Mouse (Mus musculus) left cerebral cortex, adult 11 months (tissue): Measurements from ENCODE around the gene Pgbd5.
"Not testable (repeated sequence)": the region's sequence is repeated elsewhere in the genome, so short reads cannot be mapped to it uniquely, and the experiment has no call there.

ENCODE experiments used
- DNase-seq: peaks from one replicate; pipeline ENCODE4 v3.0.0; 2022; ENCODE audit warnings: low spot score

The Pgbd5 gene

GRCm38 (mm10) chr8:124430881-124431280 is 8.6 kb downstream of the Pgbd5 start:
- no peak for DNase-seq

- DNase-seq = no peak
Observed at GRCm38 (mm10) chr8:124429417-124429816, 10.0 kb downstream of the Pgbd5 start.

GRCm38 (mm10) chr8:124428721-124429120 is 10.7 kb downstream of the Pgbd5 start:
- DNase-seq = not testable (repeated sequence)

DNA sequence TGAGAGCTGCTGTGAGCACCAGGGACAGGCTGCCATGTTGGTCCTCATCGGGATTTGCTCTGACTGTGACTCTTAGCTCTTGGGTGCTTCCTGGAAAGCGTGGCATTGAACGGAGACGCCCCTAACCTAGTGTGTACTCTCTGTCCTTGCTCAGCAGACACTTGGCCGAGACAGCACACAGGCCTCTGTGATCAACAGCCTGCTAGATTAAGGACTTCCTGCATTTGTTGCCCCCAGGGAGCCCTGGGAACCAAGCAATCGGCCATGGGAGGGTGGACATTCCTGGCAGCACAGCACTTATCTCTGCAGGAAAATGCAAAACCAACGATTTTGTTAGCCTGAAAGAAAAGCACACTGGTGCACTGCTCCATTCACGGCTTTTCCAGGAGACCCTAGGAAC is 18.0 kb downstream of the Pgbd5 start:
- DNase-seq = no peak

DNA sequence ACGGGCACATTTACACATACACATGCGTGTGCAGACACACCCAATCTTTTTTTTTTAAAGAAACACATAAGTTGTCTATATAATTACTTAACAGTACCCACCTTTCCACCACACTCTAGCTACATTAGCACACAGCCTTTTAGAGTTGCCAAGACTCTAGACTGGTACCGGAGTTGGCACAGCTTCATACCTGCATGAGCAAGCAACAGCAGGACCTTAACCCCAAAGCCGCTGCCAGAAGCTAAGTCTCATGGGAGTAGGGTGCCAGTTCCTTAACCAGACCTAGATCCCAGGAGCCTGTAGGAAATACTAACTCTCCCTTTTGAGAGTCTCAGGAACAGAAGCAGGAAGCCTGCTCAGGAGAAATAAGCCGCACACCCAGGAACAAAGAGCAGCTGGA is 20.5 kb downstream of the Pgbd5 start:
- no peak for DNase-seq

- DNase-seq = no peak
Observed at GRCm38 (mm10) chr8:124418185-124418584, 21.3 kb downstream of the Pgbd5 start.

DNA sequence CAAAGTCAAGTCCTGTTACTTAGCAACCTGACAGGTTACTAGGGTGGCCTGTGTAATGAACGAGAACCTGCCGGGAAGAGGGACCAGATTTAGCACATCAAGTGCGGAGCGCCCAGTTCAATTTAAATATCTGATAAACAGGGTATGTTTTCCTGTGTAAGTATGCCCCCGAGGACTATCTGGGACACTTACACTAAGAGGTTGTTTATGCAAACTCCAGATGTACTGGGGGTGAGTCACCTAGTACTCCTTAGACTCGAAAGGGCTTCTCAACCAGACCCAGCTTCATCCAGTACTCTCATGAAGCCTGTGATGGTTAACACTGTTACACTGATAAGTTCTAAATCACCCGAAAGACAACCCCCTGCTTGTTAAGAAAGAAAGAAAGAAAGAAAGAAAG is 22.8 kb downstream of the Pgbd5 start:
- DNase-seq = no peak

GRCm38 (mm10) chr8:124415789-124416188 is 23.7 kb downstream of the Pgbd5 start:
- DNase-seq = no peak

DNA sequence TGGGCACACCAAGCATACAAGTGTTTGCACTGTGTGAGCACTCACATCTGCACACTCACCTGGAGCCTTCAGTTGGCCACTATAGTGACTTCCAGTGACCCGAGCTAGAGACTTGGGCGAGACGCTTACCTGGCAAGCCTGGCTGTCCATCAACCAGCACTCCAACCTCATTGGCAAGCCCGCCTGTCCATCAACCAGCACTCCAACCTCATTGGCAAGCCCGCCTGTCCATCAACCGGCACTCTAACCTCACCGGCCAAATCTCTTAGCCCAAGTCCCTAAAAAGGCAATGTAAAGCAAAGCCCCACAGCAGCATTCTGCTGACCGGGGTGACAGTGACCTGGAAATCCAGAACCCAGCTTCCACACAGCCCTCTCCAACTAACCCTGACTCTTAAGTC is 24.5 kb downstream of the Pgbd5 start:
- DNase-seq = no peak

DNA sequence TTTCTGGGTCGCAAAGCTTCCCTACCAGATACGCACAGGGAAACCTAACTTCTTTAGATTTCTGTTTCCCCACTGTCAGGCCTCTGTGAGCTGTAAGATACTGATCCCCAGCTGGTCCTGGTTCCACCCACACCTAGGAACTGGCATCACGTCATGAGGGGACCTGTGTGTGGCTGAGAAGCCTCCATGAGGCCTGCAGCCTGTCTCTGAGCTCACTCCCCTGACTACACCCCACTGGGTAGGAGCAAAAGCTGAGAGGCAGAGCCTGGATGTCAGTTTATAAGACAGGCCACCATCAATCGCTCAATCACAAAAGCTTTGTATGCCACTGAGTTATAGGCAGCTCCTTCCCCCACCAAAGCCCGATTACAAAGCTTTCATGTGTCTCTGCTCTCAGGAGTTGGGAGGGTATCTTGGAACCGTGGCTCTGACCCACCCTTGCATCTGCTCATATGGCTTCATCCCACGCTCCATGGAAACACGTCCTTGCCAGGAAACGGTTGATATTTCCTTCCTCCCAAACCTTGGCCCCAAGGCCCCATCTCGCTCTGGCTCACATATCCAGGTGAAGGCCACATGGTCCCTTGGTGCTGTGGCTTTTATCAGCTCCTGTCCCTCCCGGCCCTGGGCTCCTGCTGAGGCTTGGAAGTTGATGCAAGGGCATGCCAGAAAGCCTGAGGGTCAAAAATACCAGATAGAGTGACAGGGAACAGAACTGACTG is 26.1 kb downstream of the Pgbd5 start:
- DNase-seq = no peak

DNA sequence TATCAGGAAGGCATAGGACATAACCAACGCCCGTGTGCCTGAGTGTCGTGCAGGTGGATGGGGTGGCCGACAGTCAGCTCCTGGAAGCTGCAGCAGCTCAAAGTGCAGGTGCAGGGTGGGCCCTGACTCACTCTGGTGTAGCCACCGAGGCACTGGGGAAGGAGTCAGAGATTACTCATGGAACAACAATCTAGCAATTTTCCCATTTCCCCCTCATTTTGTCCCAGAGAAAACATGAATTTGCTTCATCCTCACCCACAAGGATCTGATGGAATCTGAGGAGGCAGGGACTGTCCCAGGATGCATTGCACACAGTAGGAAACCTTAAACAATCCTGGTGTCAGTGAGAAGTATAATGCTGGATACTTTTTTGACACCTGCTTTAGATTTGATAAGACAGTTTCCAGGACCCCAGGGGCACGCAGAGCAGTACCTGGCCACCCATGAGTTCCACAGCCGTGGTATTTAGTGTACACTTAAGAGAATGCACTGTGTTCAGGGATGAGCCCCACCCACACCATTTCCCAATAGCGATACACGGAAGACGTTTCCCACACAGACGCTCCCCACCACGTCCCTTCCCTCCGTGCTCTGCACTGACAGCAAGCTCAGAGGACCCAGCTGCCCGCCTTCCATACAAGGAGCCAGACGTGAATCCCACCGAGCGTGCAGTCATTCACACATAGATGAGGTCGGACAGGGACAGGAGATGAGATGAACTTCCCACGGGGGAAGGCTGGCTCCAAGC is 26.8 kb downstream of the Pgbd5 start:
- DNase-seq = no peak

GRCm38 (mm10) chr8:124404471-124405260 is 34.8 kb downstream of the Pgbd5 start:
- no peak for DNase-seq

GRCm38 (mm10) chr8:124403876-124404275 is 35.6 kb downstream of the Pgbd5 start:
- no peak for DNase-seq

- peak; percentile 73 for DNase-seq
Observed at GRCm38 (mm10) chr8:124399403-124399861, 40.0 kb downstream of the Pgbd5 start.

DNA sequence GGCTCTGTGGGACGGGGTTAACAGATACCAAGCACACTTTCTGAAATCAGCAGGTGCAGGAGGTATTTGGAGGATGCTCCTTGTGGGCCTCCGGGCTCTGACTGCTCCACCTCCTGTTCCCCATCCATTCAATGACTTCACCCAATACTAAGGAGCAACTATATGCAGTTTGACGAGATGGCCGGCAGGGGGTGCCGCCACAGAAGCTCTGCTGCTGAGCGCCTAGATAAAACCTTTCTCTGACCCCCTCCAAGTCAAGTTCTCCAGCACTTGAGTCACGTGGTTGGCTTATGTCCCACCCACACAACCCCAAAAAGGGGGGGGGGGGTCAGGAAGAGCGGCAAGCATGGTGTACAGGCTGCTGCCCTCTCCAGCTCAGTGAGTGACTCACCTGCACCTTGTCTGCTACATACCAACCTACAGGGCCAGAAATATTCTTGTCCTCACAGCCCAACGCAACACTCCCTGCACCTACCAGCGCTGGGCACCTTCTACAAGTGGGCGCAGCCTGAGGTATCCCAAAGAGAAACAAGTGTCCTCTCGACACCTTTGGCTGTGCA is 40.5 kb downstream of the Pgbd5 start:
- DNase-seq = no peak

GRCm38 (mm10) chr8:124397321-124398065 is 42.0 kb downstream of the Pgbd5 start:
- DNase-seq = no peak

DNA sequence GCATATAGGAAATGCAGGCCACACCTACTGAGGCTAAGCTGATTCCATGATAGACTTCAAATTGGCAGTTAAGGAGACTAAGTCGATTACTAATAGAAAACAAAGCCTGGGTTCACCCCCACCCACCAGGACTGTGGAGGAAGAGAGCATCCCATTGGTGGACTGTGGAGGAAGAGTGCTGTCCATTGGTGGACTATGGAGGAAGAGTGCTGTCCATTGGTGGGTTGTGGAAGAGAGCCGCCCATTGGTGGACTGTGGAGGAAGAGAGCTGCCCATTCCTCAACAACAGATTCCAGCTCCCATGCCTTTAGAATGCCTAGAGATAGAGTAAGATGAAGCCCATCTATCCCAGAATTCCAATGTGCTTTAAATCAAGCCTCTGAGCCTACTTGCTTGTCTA is 42.9 kb downstream of the Pgbd5 start:
- DNase-seq = no peak

- DNase-seq = no peak
Observed at GRCm38 (mm10) chr8:124395392-124395791, 44.1 kb downstream of the Pgbd5 start.

DNA sequence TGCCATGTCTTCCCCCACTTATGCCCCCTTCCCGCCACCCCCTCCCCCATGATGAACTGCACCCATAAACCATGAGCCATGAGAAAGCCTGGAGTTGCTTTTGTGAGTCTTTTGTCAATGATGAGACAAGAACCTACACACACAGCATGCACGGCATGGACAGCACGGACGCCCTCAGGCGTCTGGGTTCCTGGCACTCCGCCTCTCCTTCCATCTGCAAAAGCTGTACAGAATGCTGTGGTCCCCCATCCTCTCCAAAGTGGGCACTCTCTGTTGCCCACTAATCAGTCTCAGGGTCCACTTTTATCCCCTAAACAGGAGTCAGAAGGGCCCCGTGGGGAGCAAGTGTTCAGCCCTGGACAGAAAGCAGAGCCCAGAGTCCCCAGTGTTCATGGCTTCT is 44.5 kb downstream of the Pgbd5 start:
- DNase-seq = no peak

DNA sequence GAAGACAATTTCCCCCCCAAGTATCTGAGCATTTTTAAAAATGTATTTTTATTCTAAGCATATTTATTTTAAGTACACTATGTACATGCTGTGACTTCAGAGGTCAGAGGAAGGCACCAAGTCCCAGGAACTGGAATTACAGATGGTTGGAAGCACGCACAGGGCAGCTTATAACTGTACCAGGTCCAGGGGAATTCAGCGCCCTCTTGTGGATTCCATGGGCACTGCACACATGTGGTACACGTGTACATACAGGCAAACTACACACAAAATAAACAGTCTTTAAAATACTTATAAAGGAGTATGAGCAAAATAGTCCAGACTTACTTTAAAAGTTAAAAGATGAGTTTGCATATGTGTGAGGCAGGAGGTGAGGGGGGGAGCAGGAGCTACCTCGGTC is 45.5 kb downstream of the Pgbd5 start:
- DNase-seq = no peak

DNA sequence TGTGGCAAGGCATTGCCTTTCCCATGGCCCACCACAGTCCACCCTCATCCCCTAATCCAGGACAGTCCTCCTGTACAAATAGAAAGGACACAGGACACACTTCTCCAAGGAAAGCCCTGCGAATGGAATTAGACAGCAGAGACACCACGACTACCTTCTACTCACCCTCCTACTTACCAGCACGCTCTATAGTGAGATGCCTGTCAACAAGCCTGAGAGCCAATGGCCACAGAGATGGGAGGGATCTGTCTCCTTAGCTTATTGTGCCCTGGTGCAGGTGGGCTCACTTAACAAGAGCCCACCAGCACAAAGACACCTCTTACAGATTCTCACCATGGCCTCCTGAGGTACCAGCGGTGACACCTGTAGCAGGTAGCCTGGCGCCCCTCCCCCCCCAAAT is 46.4 kb downstream of the Pgbd5 start:
- no peak for DNase-seq
